Mouse (Mus musculus): ENCODE measurements at regions not wholly inside any gene's neighbourhood (a gene's known extent, or its start where the extent isn't known, plus 50 kb on each side); places are given as distances from the start of the nearest gene placed in this dataset.

GRCm38 (mm10) chr5:35158346-35159047, 52.9 kb upstream of the Lrpap1 start:
- TF ChIP-seq CTCF (conservative IDR thresholded peaks at IDR 0.05; ENCODE audit: insufficient read depth, insufficient read length, low read depth, low read length) (no peak), POLR2A (IDR thresholded peaks at IDR 0.05; ENCODE audit: low read depth, low read length) (no peak)

Measured in kidney, adult 2 months (tissue).